14 mouse cellular contexts compared by ENCODE assay signal in genomic region chr5:6298571-6298970, GRCm38 (mm10).
"Had no signal": no experiment of that assay in that cellular context is flagged by ENCODE, and none has a peak within 500 bp of the region (broad histone marks: within the 10 kb centered on the region; RNA-seq: fewer than 3 reads in every experiment).

No protein-coding gene starts in this region.

- H3K36me3 ChIP-seq: lung, embryonic 15.5 days; midbrain, embryonic 13.5 days; midbrain, embryonic 15.5 days; neural tube, embryonic 12.5 days had no signal

- H3K27ac ChIP-seq: lung, embryonic 15.5 days; macrophage; midbrain, embryonic 13.5 days; midbrain, embryonic 15.5 days; neural tube, embryonic 12.5 days had no signal

- H3K9ac ChIP-seq: liver, postnatal 0 days; lung, embryonic 15.5 days; midbrain, embryonic 13.5 days; midbrain, embryonic 15.5 days; neural tube, embryonic 12.5 days had no signal

- H3K4me1 ChIP-seq: lung, embryonic 15.5 days; megakaryocyte, embryonic 14.5 days; midbrain, embryonic 15.5 days; neural tube, embryonic 12.5 days had no signal

- H3K9me3 ChIP-seq: lung, embryonic 15.5 days; megakaryocyte, embryonic 14.5 days; midbrain, embryonic 13.5 days; midbrain, embryonic 15.5 days; neural tube, embryonic 12.5 days had no signal

- DNase-seq: liver, postnatal 0 days; lung, adult 2 months; lung, postnatal 14 days; lung, postnatal 36 days; right cerebral cortex, postnatal 14 days; thymus, adult 2 months; thymus, postnatal 25 days; thymus, postnatal 4 days had no signal

- H3K4me3 ChIP-seq: lung, embryonic 15.5 days; megakaryocyte, embryonic 14.5 days; midbrain, embryonic 13.5 days; midbrain, embryonic 15.5 days; neural tube, embryonic 12.5 days had no signal
